Mouse (Mus musculus) thymus, postnatal 4 days (tissue): ENCODE results near the gene Utrn.

ENCODE experiments used
- DNase-seq: peaks from one replicate; pipeline ENCODE4 v3.0.0; 2021

The Utrn gene

DNA sequence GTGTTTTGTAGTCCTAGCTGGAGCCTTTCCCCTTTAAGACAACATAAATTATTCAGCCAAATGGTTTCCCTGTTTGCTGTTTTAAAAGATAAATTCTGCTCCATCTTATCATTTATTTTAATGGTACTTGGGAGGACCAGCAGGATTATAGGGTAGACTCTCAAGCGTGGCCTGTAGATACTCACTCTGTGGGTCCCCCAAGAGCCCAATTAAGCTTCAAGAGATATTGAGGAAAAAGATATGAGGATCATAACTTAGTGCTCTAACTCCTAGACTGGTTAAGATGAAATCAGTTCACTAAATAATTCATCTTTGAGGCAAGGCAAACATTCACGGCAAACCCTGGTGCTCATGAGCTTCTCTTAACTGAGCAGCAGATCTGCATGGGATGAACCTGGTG, 493.1 kb downstream of the Utrn start:
- DNase-seq = no peak

DNA sequence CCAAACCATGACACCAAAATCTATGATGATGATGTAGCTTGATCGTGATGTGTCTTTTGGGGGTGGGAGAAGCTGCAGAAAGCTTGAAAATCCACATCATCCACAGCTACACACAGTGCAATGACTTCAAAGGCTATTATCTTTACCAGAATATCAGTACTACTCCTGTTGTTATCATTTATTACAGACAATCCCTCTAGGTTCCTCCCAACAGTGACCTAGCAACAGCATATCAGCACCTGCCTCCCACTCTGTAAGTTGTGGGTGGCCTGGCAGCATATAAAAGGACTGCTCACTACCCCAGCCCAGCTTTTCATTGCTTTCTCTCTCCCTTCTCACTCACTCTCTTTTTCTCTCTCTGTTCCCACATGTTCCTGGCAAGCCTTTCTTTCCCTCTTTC, 494.4 kb downstream of the Utrn start:
- DNase-seq = no peak

DNA sequence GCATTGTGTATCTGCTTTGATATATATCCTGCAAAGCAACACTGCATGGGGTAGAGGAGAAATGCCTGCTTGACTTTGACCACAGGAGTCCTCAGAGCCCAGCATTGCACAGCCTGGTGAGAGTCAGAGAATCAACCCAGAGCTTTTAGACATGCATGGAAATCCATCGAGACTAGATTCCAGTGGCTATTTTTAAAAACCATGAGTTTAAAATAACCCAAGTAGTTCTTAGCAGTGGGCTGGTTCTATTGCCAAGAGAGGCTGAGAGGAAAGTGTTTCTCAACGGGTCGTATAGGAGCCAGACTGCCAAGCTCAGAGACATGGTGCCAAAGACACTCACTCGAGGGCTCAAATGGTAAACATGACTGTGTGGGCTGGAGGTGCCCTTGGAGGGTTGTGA, 514.6 kb downstream of the Utrn start:
- no peak for DNase-seq

DNA sequence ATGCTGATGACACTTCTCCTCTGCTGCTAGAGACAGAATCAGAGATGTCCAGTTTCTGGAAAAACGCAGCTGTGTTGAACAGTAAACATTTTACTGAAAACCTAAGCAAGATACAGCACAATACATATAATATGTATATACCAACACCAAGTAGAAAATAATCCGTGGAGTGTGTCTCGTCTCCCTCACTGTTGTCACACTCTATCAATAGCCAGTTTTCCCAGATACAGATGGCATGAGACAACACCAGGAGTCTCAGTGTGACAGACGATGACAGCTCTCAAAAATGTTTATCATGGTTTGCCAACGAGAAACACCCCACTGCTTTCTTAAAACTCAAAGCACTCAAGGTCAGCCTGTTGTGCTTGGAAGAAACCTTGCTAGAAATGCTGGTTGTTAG, 515.1 kb downstream of the Utrn start:
- no peak for DNase-seq

DNA sequence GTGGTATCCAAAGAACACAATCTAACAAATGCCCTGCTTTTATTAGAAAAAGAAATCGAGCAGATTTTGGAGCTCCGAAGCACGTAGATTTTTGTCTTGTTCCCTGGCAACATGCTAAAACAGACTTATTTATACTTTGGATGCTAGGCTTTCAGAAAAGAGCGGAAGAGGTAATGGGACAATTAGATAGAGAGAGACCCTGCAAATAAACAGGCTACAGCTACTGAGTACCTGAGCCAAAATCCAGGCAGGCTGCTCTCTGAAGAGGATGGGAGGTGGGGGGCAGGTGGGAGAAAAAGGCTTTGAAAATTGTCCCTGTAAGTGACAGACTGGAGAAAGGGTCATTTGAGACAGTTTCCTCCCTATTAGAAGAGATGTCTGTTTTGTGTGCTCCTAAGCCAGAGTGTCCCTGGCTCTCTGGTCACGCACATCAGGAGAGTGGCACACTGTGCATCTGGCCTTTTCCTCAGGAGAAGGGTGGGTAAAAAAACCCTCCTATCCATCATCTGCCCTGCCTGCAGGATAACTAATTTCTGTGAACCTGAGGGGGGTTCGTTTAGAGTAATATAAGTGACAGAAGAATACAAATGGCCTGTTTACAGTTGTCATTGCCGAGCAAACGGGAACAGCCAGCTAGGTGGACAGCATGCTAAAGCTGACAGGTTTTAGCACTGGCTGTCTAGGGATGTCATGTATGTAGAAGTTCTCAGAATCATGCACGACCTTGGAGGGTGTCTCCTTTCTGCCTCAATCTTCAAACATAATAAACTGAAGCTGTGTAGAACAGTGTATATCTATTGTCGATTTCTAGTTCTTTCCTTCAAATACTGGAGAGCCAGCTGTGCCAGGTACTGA, 529.2 kb downstream of the Utrn start:
- no peak for DNase-seq

DNA sequence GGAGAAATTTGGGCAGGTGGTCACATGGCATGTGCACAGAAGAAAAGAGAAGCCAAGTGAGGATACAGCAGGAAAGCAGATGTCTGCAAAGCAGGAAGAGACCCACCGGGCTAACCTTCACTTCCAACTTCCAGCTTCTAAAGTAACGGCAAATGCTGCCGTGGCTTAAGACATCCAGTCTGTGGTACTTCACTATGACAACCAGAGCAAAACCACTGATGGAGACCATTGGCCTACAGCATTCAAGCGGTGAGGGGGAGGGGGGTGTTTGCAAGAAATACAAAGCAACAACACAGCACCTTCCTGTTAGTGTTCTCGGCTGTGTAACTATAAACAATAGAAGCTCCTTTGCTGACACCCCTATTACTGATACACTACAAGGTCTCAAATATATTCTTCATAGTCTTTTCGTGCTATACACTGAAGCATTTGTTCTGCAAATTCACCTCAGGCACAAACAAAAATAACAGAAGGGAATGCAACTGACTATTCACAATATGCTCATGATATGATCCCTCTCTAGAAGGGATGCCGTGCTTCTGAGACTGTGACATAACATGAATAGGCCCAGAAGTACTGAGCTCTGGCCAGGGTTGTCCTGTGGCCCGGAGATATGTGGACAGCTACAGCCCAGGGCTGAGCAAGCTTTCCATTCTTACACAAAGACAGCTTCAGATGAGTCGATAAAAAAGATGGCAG, 530.0 kb downstream of the Utrn start:
- DNase-seq = no peak
